Mouse (Mus musculus) neutrophil, adult 83 days (primary cell): Measurements from ENCODE around the gene Rtbdn. TPM values are rescaled to one million over a fixed set of nuclear protein-coding genes. Genes with fewer than 3 reads are reported as not detected.

Source experiments
- total RNA-seq, 2 experiments: library from RNA; stranded (reverse); gene quantifications; one replicate each; pipeline ENCODE4 v1.2.4; 2023

Rtbdn gene
- not detected for total RNA-seq

DNA sequence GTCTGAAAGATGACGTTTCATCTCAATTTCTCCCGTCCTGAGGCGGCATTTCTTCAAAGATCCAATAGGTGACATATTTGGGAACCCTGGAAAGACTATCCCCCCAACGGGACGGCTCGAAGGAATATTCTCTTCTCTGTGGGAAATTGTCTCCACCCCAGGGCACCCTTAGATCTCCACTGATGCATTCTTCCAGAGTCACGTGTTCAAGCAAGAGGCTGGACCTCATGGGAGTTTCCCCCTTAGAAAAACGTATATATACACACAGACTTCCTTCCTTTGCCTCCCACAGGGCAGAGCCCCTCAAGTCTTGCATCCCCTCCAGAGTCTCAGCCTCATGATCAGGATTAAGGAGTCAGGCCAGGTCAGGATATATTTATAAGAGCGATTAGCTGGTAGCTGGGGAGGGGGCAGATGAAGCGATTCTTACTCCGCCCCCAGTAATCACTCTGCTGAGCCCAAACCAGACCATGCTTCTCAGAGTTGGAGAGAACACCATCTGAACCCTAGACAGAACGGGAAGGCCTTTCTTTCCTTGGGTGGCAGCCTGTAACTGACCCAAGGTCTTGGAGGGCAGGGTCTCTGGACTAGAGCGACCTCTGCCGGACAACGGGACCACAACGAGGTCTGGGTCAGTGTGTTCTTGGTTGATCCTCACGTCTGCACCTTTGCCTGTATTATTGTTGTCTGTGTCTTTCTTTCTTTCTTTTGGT is at the start of gene Rtbdn:
TSS of gene Rtbdn (plus strand) at position 464 of the 713 bp plus-strand sequence.

DNA sequence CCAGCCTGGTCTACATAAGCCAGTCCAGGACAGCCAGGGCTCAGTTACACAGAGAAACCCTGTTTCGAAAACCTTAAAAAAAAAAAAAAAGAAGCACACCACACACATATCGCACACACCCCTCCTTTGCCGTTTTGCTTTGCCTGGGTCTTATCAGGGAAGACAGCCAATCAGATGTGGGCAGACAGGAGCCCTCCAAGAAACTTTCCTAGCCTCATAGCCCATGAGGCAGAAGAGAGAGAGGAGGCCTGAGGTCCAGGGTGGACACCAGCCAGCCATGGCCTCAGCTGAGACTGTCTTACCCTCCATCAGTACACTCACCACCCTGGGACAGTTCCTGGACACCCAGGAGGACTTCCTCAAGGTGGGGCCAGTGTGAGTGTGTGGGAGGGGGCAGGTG is 45.0 kb upstream of the Rtbdn start, which contains the start of gene Klf1:
TSS of gene Klf1 (plus strand) at position 177 of the 400 bp plus-strand sequence.

DNA sequence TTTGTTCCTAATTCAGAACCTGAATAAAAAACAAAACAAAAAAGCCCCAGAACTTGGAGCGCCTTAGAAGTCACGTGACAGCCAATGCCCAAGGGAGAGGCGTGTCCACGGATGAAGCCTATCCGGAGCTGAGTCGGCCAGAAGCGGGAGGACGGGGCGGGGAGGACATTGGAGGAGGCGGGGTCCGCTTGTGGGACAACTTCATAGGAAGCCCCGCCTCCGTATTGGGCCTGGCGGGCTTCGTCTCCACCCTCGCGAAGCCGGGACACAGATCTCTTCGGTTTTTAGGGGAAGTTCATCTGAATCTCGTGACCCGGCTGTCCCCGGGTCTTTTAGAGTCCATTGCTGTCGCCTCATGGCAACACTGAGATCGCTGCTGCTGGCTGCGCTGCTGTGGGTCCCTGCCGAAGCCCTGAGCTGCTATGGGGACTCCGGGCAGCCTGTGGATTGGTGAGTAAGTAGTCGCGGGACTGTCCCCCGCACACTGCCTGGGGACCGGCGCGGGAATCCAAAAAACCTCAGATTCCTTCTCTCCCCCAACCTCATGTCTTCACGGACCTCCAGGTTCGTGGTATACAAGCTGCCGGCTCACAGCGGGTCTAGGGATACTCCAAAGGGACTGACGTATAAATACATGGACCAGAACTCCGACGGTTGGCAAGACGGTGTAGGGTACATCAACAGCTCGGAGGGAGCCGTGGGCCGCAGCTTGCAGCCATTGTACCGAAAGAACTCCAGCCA is 38.2 kb upstream of the Rtbdn start, which contains the start of gene Dnase2a:
TSS of gene Dnase2a (plus strand) at position 140 of the 741 bp plus-strand sequence.

DNA sequence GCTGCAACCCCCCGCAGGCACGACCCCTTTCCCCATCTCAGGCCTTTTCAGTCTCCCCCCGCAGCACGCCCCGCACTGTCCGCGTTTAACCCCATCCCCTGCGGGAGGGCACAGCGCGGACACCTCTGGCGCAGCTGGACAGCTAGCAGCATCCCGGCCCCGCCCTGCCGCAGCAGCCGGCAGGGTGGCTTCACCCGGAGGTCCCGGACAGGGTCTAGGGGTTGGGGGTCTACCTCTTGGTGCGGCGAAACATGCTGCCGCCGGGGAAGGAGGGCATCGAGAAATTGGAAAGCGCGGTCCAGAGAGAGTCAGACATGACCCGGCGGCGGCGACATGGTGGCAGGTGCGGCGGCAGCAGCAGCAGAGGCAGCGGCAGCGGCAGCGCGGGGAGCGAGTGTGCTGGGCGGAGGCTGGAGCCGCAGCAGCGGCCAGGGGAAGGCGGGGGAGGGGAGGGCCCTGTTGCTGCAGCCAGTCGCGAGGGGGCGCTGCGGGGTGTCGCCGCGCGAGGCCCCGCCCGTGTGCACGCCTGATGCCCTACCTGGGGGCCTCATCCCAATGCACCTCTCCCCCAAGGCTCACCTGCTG is 9.7 kb upstream of the Rtbdn start, which contains the start of gene Mast1:
TSS of gene Mast1 (minus strand) at position 398 of the 585 bp plus-strand sequence.

DNA sequence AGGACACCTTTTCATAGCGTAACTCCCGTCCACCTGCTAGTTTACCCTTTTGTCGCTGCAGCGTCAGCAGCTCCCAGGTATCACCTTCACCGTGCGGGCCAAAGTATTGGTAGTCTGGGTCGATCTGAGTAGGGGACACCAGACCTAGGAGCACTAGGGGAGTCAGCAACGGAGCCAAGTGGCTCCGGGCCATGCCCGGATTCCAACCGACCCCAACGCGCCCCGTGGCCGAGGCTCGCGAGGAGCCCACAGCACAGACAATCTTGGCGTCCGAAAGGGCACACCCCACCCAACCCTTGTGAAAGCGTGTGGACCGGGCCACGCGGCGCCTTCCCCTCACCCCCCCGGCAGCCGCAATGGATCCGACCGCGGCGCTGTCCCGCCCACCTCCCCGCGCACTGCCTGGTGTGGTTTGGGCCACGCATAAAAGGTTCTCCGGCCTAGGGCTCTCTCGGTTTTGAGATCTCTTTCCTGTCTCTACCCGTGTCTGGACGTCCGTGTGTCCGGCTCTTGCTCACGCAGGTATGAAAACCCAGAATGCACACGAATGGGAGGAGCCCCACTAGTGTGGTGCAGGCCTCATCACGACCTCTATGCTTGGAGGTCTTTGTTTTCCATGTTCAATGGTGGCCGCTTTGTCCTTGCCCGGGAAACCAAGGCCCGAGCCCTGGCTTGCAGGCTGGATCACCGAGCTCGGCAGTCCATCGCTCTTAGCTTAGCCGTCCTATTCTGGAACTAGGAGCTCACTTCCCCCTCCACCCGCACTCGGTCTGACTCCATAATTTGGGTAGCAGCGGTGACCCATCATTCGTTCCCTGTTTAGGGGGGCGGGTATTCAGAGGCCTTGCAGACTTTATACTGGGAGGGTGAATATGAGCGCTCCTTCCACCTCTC is 22.7 kb downstream of the Rtbdn start, which contains the start of the genes Gm49661, Prdx2 and Rnaseh2a:
TSS of gene Gm49661 (minus strand) at position 193 of the 894 bp plus-strand sequence.
TSS of gene Prdx2 (plus strand) at position 347 of the 894 bp plus-strand sequence.
TSS of gene Rnaseh2a (minus strand) at position 527 of the 894 bp plus-strand sequence.

DNA sequence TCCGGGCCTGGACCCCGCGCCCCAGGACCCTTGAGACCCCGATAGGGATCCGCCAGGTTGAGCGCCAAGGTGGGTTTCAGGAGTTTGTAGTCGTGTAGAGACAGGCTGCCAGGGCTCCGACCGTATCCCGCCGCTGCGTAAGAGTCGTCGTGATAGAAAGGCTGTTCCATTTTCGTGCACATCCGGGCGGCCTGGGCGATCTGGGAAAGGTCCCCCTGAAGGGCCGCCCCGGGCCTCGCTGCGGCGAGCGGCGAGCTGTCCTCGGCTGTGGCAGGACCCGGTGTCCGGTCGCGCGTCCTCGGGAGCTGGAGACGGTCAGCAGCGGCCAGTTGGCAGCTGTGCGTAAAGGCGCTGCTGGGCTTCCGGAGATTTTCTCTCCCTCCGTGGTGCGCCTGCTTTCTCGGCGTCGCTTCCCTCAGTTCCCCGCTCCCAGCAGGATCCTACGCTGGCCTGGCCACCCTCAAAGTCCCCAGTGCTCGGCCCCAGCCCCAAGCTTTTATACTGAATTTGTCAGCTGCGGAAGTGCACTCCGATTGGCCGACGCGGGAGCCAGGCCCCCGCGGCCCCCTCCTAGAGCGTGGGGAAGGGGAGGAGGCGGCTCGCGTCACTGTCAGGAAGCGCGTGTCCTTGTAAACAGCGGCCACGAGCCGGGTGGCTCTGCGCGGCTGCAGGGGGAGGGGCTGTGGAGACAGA is 31.6 kb downstream of the Rtbdn start, which contains the start of gene Junb:
TSS of gene Junb (minus strand) at position 471 of the 693 bp plus-strand sequence.

DNA sequence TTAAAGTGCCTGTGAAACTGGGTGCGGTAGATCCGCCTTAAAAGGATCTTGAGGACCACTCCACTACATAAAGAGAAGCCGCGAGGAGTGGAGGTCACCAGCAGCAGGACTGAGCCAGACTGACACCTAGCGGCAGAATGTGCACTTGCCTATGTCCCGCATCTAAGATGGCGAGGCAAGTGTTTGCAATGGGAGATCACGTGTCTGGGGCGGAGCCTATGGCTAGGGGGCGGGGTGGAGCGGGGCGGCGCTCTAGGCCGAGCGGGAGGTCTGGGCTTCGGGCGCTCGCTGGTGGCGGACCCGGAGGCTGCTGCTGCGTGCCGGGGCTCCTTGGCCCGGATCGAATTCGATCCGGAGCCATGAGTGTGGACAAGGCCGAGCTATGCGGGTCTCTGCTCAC is 43.6 kb downstream of the Rtbdn start, which contains the start of gene Hook2:
TSS of gene Hook2 (plus strand) at position 255 of the 400 bp plus-strand sequence.

Other genes with a start within 250 kb of the Rtbdn start
- gene Lyl1, start 245.5 kb upstream of the Rtbdn start, total RNA-seq = 100 to 1,000 TPM; 103 to 117 TPM
- 10 to 100 TPM; 10.9 to 11.1 TPM for gene G430095P16Rik, start 224.0 kb upstream of the Rtbdn start, total RNA-seq
- gene Nfix, start 146.6 kb upstream of the Rtbdn start, total RNA-seq = 10 to 100 TPM; 22.4 to 35.3 TPM
- gene Dand5, start 124.2 kb upstream of the Rtbdn start, total RNA-seq = 1 to 10 TPM; 1.2 to 1.9 TPM
- 1 to 10 TPM; 6.7 to 9.4 TPM for gene Gadd45gip1, start 115.5 kb upstream of the Rtbdn start, total RNA-seq
- gene Rad23a, start 106.3 kb upstream of the Rtbdn start, total RNA-seq = 10 to 100 TPM; 45.1 to 61.6 TPM
- gene Calr, start 100.1 kb upstream of the Rtbdn start, total RNA-seq = 100 to 1,000 TPM; 331 to 384 TPM
- 10 to 100 TPM; 27.1 to 36.2 TPM for gene Farsa, start 90.0 kb upstream of the Rtbdn start, total RNA-seq
- 10 to 100 TPM; 14.8 to 20.6 TPM for gene Syce2, start 74.9 kb upstream of the Rtbdn start, total RNA-seq
- 10 to 100 TPM in 1 of 2 experiments, 1 to 10 TPM in 1; 9.6 to 11.3 TPM for gene Gcdh, start 53.1 kb upstream of the Rtbdn start, total RNA-seq
- 10 to 100 TPM; 21.1 to 28.8 TPM for gene Klf1, start 45.1 kb upstream of the Rtbdn start, total RNA-seq
- 10 to 100 TPM; 20.0 to 24.8 TPM for gene Dnase2a, start 38.4 kb upstream of the Rtbdn start, total RNA-seq
- gene Mast1, start 9.6 kb upstream of the Rtbdn start, total RNA-seq = not detected
- gene Gm49661, start 22.4 kb downstream of the Rtbdn start, total RNA-seq = not detected
- 100 to 1,000 TPM; 117 to 203 TPM for gene Prdx2, start 22.6 kb downstream of the Rtbdn start, total RNA-seq
- 10 to 100 TPM; 35.2 to 37.9 TPM for gene Rnaseh2a, start 22.8 kb downstream of the Rtbdn start, total RNA-seq
- 1,000 to 10,000 TPM; 1,182 to 1,374 TPM for gene Junb, start 31.7 kb downstream of the Rtbdn start, total RNA-seq
- gene Hook2, start 43.6 kb downstream of the Rtbdn start, total RNA-seq = 1 to 10 TPM in 1 of 2 experiments, under 1 TPM in 1; 0.83 to 1.1 TPM
- gene Best2, start 67.5 kb downstream of the Rtbdn start, total RNA-seq = not detected
- 10 to 100 TPM; 56.3 to 62.0 TPM for gene Asna1, start 78.3 kb downstream of the Rtbdn start, total RNA-seq
- 100 to 1,000 TPM; 154 TPM for gene Trir, start 79.8 kb downstream of the Rtbdn start, total RNA-seq
- 10 to 100 TPM; 34.3 to 53.0 TPM for gene Tnpo2, start 89.9 kb downstream of the Rtbdn start, total RNA-seq
- gene Fbxw9, start 113.1 kb downstream of the Rtbdn start, total RNA-seq = 1 to 10 TPM; 4.8 to 6.4 TPM
- gene Gm5741, start 121.0 kb downstream of the Rtbdn start, total RNA-seq = not detected
- 10 to 100 TPM; 35.8 to 38.4 TPM for gene Dhps, start 124.8 kb downstream of the Rtbdn start, total RNA-seq
- 10 to 100 TPM; 36.7 TPM for gene Wdr83os, start 133.7 kb downstream of the Rtbdn start, total RNA-seq
- gene Wdr83, start 134.3 kb downstream of the Rtbdn start, total RNA-seq = 10 to 100 TPM; 12.1 to 19.5 TPM
- 100 to 1,000 TPM; 291 to 306 TPM for gene Man2b1, start 136.3 kb downstream of the Rtbdn start, total RNA-seq
- not detected for gene Zfp791, start 176.1 kb downstream of the Rtbdn start, total RNA-seq
- not detected for gene Cks1brt, start 204.9 kb downstream of the Rtbdn start, total RNA-seq